Mouse (Mus musculus) brown adipose tissue, adult 24 weeks (tissue): ENCODE measurements around the gene Vmn2r84. TPM values are rescaled to one million over a fixed set of nuclear protein-coding genes. Genes with fewer than 3 reads are reported as not detected.
"Not testable (repeated sequence)": the region's sequence is repeated elsewhere in the genome, so short reads cannot be mapped to it uniquely, and the experiment has no call there.

Experiments
- H3K27ac ChIP-seq: fragments of 200-500 bp; replicated peaks from 2 replicates; pipeline ENCODE4 v1.5.1; 2012; ENCODE audit warnings: low read depth, mild to moderate bottlenecking, low read length
- H3K4me1 ChIP-seq: fragments of 200-500 bp; 2 replicates; pipeline ENCODE4 v1.6.1; 2012; ENCODE audit warnings: low read length, mixed read lengths; ENCODE audit not compliant: control insufficient read depth, insufficient read depth, insufficient read length
- H3K4me3 ChIP-seq: fragments of 200-500 bp; 2 replicates; pipeline ENCODE4 v1.5.1; 2012; ENCODE audit warnings: low read depth, mild to moderate bottlenecking, low read length, moderate library complexity; ENCODE audit not compliant: insufficient read depth
- polyA plus RNA-seq: library from polyadenylated mRNA; stranded (reverse); fragments of >200 nt; gene quantifications from 2 replicates; pipeline ENCODE4 v1.2.4, GENCODE M21; 2012; ENCODE audit not compliant: missing spikeins, insufficient read depth, insufficient read length

The Vmn2r84 gene
- polyA plus RNA-seq, 1 experiment: not detected

GRCm38 (mm10) chr10:130363438-130364164 is 30.5 kb downstream of the Vmn2r84 start:
- Histone ChIP-seq H3K4me1 (no peaks in the 10 kb centered on the region), H3K4me3 (no peak overlapping the region), H3K27ac (no peak overlapping the region)

GRCm38 (mm10) chr10:130344056-130344455 is 50.1 kb downstream of the Vmn2r84 start:
- Histone ChIP-seq H3K27ac (no peak overlapping the region), H3K4me3 (no peak overlapping the region), H3K4me1 (no peaks in the 10 kb centered on the region)

- H3K4me3 ChIP-seq, H3K27ac ChIP-seq, H3K4me1 ChIP-seq: not testable (repeated sequence)
Observed at GRCm38 (mm10) chr10:130340050-130340449, 54.1 kb downstream of the Vmn2r84 start.

GRCm38 (mm10) chr10:130337581-130337980 is 56.6 kb downstream of the Vmn2r84 start:
- H3K27ac ChIP-seq: no peak overlapping the region
- H3K4me3 ChIP-seq: no peak overlapping the region
- H3K4me1 ChIP-seq: no peaks in the 10 kb centered on the region

GRCm38 (mm10) chr10:130336385-130336784 is 57.7 kb downstream of the Vmn2r84 start:
- no peak overlapping the region for H3K4me3 ChIP-seq
- H3K4me1 ChIP-seq: no peaks in the 10 kb centered on the region
- no peak overlapping the region for H3K27ac ChIP-seq

GRCm38 (mm10) chr10:130330711-130331110 is 63.4 kb downstream of the Vmn2r84 start:
- no peak overlapping the region for H3K4me3 ChIP-seq
- no peaks in the 10 kb centered on the region for H3K4me1 ChIP-seq
- H3K27ac ChIP-seq: no peak overlapping the region

Other genes with a start within 250 kb of the Vmn2r84 start
- not detected in 2 replicates for gene Olfr825, start 227.6 kb downstream of the Vmn2r84 start, polyA plus RNA-seq
- gene Olfr826, start 210.1 kb downstream of the Vmn2r84 start, polyA plus RNA-seq: not detected in 2 replicates
- not detected in 2 replicates for gene Olfr827, start 179.9 kb downstream of the Vmn2r84 start, polyA plus RNA-seq
- gene Neurod4, start 114.1 kb downstream of the Vmn2r84 start, polyA plus RNA-seq: not detected in 2 replicates
- not detected in 2 replicates for gene Tespa1, start 71.5 kb downstream of the Vmn2r84 start, polyA plus RNA-seq
- gene Vmn2r85, start 35.4 kb upstream of the Vmn2r84 start, polyA plus RNA-seq: not detected in 2 replicates
- not detected in 2 replicates for gene Vmn2r86, start 61.7 kb upstream of the Vmn2r84 start, polyA plus RNA-seq
- gene Vmn2r87, start 103.1 kb upstream of the Vmn2r84 start, polyA plus RNA-seq: not detected in 2 replicates